Mouse (Mus musculus): Measurements from ENCODE around the gene Gzmk.

GRCm38 (mm10) chr13:113213865-113214264 lies 11.8 kb downstream of the Gzmk start:
- no peak for TF ChIP-seq GATA1 (IDR thresholded peaks at IDR 0.05; ENCODE audit: borderline replicate concordance, low read length)
- no peak for TF ChIP-seq FLI1 (IDR thresholded peaks at IDR 0.05; ENCODE audit: low read length)

All from megakaryocyte, embryonic 14.5 days (primary cell).